Mouse (Mus musculus) lung, postnatal 0 days (tissue): ENCODE data around the gene Mapk11.

Experiments used
- CTCF ChIP-seq: IDR thresholded peaks from 2 replicates; pipeline ENCODE4 v1.5.1; 2016; ENCODE audit warnings: antibody characterized with exemption, mild to moderate bottlenecking
- EP300 ChIP-seq: IDR thresholded peaks from 2 replicates; pipeline ENCODE4 v1.6.1; 2016; ENCODE audit warnings: antibody characterized with exemption, mild to moderate bottlenecking, control low read depth

DNA sequence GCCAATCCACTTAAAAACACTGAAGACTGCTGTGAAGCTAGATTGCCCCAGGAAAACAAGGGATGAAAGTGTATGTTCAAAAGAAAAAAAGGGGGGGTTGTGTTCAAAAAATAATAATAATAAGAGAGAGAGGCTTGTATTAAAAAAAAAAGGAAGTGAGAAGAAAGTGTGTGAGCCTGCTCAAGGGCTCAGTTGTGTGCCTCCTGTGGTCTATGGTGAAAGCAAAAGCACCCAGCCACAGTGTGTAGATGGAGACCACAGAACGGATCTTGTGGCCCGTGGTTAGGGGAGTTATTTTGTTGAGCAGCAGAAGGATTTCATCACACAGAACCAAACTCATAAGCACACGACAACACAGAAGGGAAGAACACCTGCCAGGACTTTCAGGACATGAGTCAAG lies 18.1 kb downstream of the Mapk11 start:
- TF ChIP-seq CTCF = no peak
- TF ChIP-seq EP300 = no peak
